Mouse (Mus musculus): ENCODE measurements around the gene Cntd1. TPM values are rescaled to one million over a fixed set of nuclear protein-coding genes. Genes with fewer than 3 reads are reported as not detected.
A peak's percentile ranks its signal among the peaks of the same experiment; 100 is the strongest.
"Not testable (repeated sequence)": the region's sequence is repeated elsewhere in the genome, so short reads cannot be mapped to it uniquely, and the experiment has no call there.

Gene Cntd1
- polyA plus RNA-seq, 1 experiment: 0.21 TPM

DNA sequence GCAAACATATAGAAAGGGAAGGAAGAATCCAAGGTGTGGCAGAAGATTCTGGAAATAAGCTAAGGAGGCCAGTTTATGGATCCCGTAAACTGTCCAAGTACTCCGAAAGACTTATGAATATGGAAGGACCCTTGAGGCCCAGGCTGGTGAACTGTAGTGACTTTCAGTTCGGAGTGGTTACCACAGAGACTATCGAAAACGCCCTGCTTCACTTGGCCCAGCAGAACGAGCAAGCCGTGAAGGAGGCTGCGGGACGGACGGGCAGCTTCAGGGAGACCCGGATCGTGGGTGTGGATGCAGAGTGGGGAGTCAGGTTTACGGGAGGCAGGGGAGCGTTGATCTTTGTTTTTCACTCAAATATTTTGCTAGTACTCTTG lies 369 bp downstream of the Cntd1 start:
- DNase-seq (ENCODE audit: low read depth, low spot score): no peak
- 46% methylated on average over 14 of the region's 14 CpGs for WGBS

DNA sequence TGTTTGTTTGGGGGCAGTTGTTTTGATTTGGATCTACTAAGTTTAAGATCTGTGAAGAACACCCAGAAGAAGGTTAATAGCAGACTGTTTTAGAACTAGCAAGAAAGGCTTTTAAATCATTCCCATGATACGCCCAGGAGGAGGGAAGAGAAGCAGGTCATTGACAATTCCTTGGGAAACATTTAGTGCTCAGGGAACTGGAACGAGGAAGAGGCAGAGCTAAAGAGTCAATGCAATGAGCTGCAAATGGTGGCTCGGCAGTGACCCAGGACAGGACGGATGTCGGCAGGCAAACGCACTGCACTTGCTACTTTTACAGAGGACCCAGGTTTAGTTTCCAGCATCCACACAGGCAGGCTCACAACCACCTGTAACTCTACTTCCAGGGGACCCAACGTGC lies 2.0 kb downstream of the Cntd1 start:
- 44% methylated on average over 7 of the region's 7 CpGs for WGBS
- no peak for DNase-seq (ENCODE audit: low read depth, low spot score)

DNA sequence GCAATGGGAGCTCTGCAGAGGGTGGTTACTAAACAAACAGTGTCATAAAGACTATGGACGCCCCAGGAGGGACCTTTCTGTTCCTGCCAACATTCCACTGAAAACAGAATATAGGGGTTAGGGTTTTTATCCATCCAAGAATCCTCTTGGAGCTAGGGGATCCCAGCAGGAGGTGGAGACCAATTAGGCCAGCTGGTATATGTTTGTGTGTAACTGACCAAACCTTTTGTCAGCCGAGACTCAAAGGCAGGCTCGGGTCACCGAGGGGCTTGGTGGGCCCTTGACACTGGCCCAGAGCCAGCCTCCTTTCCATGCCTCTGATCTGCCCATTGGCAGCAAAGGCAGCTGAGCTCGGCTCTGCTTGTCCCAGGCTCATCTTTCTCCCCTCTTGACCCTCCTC lies 4.1 kb downstream of the Cntd1 start:
- 11% methylated on average over 5 of the region's 5 CpGs for WGBS

DNA sequence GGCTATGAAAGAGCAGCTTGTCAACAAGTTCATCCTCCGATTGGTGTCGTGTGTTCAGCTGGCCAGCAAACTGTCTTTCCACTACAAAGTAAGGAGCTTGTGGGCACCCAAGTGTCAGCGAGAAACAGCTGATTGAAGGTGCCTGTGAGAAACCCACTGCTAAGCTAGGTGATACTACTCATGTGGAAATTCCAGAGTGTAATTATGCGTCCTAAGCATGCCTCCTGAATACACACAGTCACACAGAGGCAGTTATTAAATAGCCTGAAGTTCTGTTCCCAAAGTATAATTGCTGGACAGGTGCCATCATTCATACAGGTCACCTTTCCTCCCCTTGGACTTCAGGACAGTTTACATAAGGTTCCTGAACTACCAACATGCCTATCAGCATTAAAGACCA lies 5.0 kb downstream of the Cntd1 start:
- DNase-seq (ENCODE audit: low read depth, low spot score): no peak
- WGBS: 27% methylated on average over 4 of the region's 4 CpGs

More for the DNA sequence above, 4.1 kb downstream of the Cntd1 start:
- DNase-seq (ENCODE audit: low read depth, low spot score): no peak

DNA sequence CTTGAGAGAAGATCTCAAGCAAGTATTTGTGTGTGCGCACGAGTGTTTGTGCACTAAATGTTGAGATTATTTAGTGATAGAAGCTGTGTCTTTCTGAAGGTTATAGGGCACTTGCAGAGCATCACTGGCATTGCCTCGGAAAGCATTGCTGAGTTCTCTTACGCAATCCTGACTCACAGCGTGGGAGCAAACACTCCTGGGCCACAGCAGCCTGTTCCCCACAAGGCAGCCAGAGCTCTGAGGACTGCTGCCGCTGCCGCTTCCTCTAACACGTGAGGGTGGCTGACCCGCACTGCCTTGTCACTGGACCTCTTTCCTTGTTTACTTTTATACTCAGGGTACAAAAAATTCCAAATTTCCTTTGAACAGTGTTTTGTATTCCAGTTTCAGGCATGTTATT lies 8.5 kb downstream of the Cntd1 start:
- DNase-seq (ENCODE audit: low read depth, low spot score): no peak
- 71% methylated on average over 9 of the region's 9 CpGs for WGBS

DNA sequence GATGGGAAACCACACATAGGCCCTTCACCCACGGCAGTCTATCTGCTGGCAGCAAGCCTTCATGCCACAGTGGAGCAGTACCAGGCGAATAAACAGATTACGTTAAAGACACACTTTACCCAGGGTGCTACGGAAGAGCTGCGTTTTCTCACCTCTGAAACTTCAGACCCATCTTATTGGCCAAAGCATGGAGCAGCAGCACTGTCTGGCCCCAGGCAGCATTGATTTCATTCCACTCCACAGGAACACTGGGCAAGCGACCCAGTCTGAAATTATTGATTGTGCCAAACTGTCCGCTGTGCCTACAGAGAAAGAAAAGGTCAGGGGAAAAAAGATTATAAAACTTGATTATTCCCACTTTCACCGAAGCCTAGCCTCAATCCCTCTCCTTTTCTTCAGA lies 12.4 kb downstream of the Cntd1 start:
- 93% methylated on average over 8 of the region's 8 CpGs for WGBS
- DNase-seq (ENCODE audit: low read depth, low spot score): no peak

DNA sequence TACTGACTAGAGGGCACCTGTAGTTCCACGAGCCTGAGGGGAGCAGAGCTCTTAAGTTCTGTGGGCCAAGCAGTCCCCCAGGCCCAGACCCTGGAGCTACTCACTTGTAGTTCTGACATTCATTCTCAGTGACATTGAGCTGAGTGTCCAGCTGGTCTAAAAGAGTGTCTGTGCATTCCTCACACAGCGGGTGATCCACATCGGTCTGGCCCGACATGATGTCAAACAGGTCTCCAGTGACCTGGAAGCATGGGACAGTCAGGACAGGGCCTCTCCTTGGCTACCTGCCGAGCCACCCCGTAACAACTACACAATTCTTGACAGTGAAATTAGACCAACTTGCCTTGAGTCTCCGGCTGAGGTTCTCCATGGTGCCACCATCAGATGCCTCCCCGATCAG lies 16.4 kb downstream of the Cntd1 start:
- DNase-seq (ENCODE audit: low read depth, low spot score): no peak
- 92% methylated on average over 8 of the region's 8 CpGs for WGBS

DNA sequence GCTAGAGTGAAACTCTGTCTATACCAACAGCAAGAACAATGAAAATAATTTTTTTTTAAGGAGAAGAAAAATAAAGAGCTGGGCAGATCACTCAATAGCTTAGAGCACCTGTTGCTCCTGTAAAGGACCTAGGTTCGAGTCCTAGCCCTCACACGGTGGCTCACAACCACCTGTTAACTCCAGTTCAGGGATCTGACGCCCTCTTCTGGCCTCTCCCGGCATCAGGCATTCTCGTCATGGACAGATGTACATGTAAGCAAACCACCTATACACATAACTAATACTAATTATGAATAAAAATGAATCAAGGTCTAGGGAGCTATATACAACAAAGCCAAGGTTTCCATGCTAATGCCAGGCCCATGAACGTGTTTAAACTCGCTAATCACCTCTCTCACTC lies 22.1 kb downstream of the Cntd1 start:
- no peak for DNase-seq (ENCODE audit: low read depth, low spot score)
- 55% methylated on average over 7 of the region's 7 CpGs for WGBS

DNA sequence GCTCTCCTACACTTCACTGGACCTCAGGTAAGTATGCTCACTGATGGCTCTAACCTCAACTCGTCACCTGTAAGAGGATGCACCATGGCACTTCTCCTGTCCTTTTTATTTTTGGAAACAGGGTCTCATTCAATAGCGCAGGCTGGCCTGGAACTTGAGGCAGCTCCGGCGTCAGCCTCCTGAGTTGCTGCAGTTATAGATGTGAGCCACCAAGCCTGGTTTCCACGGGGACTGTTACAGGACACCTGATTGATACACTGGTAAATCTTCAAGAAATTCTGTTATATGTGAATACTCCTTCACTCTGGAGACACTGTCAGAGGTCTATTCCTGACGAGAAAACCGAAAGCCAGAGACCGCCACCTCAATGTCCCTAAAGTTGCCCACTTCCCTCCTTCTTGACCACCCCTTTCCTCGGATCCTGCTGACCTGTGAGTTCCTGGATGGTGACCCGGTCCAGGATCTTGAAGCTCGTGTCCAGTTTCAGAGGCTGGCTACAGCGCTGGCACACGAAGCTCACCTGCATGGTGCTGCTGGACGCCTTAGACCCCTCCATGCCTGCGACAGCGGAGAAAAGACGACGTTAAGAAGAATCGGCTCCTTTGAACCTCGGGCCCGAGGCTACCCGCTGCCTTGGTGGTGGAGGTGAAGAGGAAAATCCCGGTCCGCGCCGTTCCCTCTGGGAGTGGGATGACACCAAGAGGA lies 22.6 kb downstream of the Cntd1 start:
- DNase-seq (ENCODE audit: low read depth, low spot score): no peak
- 5% methylated on average over 26 of the region's 26 CpGs for WGBS

DNA sequence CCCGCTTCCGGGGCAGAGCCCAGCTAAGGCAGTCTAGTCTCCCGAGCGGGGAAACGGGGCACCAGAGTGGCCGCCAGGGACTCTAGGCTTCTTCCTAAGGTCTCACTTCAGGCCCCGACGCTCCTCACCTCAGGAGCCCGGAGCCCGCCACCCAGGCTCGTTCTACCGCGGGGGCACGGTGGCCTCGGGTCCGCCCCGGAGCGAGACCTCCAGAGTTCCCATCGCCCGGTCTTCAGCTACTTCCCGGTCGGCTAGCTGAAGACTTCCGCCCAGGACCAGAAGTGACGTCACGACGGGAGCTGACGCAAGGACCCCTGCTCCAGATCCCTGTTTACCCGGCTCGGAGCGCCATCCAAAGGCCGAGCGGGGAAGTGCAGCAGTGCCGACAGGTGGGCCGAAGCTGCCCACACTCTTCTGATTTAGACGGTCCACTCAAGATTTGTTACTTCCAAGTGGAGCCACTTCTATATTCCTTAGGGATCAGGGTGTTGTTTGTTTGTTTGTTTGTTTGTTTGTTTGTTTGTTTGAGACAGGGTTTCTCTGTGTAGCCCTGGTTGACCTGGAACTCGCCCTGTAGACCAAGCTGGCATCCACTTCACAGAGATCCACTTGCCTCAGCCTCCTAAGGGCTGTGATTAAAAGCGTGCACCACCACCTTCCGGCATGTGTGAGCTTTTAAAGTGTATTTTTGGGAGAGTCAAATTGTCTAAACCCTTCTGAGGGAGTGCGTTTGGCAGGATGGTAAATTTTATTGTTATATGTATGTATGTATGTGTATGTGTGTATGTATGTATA lies 23.4 kb downstream of the Cntd1 start, which contains the start of gene Becn1:
TSS of gene Becn1 (minus strand) at position 283 of the 795 bp plus-strand sequence.
- WGBS: 5% methylated on average over 39 of the region's 39 CpGs
- peak; percentile 88 for DNase-seq (ENCODE audit: low read depth, low spot score)

DNA sequence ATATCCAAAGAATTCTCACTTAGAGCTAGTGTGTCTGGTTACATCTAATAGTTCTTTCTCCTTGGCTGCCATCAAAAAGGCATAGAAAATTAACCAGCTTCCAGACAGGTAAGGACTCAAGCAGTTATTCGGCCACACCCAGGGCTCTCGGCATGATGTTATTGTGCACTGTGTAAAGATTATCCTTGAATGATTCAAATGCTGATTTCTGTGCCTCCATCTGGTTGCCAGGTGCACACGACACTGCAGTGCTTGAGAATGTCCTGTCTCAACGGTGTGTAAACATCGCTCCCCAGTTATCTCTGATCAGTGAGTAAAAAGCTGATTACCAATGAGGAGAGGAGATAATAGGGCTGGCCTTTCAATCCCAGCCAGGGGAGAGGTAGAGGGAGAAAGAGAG lies 28.9 kb downstream of the Cntd1 start:
- DNase-seq (ENCODE audit: low read depth, low spot score): no peak
- WGBS: 14% methylated on average over 5 of the region's 5 CpGs

DNA sequence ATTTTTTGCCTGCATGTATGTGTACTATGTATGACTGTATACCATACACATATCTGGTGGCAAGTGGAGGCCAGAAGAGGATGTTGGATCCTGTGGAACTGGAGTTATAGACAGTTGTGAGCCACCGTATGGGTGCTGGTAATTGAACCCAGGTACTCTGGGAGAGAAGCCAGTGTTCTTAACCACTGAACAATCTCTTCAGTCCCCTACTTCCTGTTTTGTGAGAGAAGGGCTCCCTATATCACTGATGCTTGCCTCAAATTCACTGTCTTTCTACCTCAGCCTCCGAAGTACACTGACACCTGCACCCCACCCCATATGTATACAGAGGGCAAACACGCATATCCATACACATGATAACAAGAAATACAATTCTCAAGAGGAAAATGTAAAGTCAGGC lies 32.3 kb downstream of the Cntd1 start:
- no peak for DNase-seq (ENCODE audit: low read depth, low spot score)
- WGBS: 77% methylated on average over 3 of the region's 3 CpGs

DNA sequence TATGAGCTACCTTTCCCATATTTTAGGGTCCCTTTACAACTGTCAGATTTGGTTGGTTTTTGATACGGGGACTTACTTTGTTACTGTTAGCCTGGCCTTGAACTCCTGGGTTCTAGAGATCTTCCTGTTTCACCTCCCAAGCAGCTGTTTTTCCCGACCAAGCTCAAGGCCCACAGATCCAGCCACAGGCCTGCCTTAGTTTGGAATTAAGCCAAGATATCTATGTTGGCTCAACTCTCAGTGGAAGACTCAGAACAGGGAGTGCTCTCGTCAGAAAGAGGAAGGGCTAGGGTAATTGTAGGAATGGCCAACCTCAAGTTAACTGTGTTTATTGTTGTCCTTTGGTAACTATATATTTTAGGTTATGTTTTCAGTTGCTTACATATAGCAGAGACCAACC lies 33.3 kb downstream of the Cntd1 start:
- 15% methylated on average over 3 of the region's 3 CpGs for WGBS
- DNase-seq (ENCODE audit: low read depth, low spot score): no peak

DNA sequence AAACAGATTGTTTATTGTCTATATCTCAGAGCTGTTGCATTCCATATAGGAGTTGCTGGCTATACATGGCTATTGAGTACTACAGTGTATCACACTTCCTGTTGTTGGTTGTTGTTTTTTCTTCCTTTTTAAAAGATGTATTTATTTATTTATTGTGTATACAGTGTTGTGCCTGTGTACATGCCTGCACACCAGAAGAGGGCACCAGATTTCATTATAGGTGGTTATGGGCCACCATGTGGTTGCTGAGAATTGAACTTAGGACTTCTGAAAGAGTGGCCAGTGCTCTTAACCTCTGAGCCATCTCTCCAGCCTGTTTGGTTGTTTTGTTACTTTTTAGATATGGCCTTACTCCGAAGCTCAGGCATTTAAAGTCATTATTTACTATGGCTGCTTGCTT lies 35.8 kb downstream of the Cntd1 start:
- 94% methylated on average over 1 of the region's 1 CpGs for WGBS
- DNase-seq (ENCODE audit: low read depth, low spot score): no peak

DNA sequence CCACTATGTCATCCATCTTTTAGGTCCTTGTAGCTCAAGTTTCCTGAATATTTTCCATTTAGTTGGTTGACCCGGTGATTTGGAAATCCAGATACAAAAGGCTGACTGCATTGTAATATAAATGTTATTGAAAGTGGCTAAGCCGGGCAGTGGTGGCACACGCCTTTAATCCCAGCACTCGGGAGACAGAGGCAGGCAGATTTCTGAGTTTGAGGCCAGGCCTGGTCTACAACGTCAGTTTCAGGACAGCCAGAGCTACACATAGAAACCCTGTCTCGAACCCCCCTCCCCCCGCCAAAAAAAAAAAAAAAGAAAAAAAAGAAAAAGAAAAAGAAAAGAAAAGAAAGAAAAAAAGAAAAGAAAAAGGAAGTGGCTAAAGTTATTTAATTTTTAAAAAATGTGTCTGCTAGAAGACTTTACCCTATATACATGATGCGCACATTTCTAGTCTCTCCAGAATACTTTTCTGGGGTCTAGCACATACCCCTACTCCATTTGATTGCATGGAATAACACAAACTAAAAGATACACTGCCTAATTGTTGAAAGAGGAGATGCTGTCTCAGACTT lies 36.4 kb downstream of the Cntd1 start:
- DNase-seq (ENCODE audit: low read depth, low spot score): no peak
- WGBS: 85% methylated on average over 8 of the region's 8 CpGs

DNA sequence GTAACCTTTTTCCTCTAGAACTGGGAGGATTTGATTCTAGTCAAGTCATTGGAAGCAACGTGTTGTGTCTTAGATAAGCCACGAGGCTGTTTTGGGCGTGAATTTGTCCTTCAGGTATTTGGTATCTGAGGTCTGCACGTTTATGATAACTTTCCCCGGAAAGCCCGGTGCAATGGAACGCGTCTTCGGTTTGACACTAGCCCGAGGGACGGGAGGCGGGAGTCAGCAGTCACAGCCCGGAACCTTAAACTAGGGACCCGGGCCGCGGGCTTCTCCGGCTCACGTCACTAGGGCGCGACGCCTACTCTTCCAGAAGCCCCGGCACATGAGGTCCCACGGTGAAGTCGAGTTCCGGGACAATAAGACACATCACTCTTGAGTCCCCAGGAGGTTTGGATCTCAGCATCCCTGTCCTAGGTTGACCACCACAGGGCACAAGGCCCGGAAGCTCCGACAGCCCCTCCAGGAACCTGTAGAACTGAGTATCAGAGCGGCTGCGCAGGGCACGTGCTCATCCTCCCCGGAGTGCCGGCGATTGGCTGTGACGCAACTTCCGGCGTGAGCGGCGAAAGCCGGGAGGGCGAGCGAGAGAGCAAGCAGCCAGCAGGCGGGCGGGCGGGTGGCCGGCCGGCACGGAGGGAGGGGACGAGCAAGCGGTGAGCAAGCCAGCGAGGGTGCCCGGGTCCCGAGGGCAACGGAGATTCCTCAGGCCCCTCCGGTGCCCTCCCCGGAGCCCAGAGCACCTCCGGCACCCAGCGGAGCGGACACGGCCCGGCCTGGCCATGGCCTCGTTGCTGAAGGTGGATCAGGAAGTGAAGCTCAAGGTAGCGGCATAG lies 37.1 kb downstream of the Cntd1 start, which contains the start of gene Psme3:
TSS of gene Psme3 (plus strand) at position 549 of the 836 bp plus-strand sequence.
- peak; percentile 84 for DNase-seq (ENCODE audit: low read depth, low spot score)
- WGBS: under 1% methylated on average over 62 of the region's 62 CpGs

DNA sequence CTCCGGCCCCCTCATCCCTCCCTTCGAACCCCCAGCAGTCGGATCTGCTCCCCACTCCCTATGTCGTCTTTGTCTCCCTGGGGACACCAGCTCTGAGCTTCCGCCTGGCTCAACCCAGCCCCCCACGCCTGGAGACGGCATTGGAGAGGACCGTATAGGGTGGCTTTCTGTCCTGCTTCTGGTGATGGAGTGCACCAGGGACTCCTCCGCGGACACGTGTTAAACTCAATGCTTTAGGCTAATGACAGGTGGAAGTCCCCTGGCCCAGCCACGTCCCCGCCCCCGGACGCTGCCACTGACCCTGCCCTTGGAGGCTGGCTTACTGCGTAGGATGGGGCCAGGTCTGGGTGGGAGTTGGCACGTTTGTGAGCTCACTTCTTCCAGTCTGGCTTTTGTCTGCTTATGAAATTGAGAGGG lies 37.7 kb downstream of the Cntd1 start:
- no peak for DNase-seq (ENCODE audit: low read depth, low spot score)
- under 1% methylated on average over 17 of the region's 17 CpGs for WGBS

DNA sequence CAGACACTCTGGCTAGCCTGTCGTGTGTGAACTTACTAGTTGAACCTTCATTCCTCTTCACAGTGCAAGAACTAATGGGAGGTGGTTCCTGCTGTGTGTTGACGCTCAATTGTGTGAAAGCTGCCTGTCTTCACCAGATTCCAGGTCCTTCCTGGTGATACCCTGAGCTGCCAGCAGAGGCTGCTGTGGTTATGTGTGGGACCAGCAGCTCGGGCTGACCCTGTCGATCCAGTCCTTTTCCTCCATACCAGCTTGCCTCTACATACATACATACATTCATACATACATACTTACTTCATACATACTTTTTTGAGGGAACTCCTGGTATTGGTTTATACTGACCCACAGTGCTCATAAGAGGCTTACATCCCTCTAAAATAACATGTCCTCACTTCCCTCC lies 44.8 kb downstream of the Cntd1 start:
- DNase-seq (ENCODE audit: low read depth, low spot score): no peak
- WGBS: 10% methylated on average over 4 of the region's 4 CpGs

DNA sequence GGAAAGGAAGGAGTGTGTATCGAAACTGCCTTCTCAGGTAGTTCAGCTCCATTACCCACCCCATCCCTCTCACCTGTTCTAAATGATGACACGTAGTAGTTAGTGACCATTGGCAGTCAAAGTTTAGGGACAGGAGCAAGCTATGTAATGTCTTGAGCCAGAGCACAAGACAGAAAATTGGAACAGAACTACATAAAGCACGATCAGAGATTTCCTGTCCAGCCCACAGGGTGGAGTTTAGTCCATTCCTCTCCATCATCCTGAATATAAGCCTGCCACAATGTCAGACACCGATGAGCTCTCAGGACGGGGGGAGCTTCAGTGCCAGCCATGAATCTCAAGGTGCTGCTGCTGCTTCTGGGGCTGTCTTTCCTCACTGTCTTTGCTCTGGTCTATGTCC lies 46.0 kb downstream of the Cntd1 start, which contains the start of gene Aoc2:
TSS of gene Aoc2 (plus strand) at position 301 of the 400 bp plus-strand sequence.
- DNase-seq (ENCODE audit: low read depth, low spot score): no peak
- WGBS: 83% methylated on average over 5 of the region's 5 CpGs

DNA sequence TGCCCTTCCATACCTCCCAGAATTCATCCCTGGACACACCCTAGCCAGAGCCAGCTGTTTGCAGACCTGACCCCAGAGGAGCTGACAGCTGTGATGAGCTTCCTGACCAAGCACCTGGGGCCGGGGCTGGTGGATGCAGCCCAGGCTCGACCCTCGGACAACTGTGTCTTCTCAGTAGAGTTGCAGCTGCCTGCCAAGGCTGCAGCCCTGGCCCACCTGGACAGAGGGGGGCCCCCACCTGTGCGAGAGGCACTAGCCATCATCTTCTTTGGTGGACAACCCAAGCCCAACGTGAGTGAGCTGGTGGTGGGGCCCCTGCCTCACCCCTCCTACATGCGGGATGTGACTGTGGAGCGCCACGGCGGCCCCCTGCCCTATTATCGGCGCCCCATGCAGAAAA lies 46.4 kb downstream of the Cntd1 start:
- WGBS: 92% methylated on average over 11 of the region's 11 CpGs
- DNase-seq (ENCODE audit: low read depth, low spot score): not testable (repeated sequence)
